Mouse (Mus musculus) kidney, adult 2 months (tissue): Measurements from ENCODE around the gene Spire2.

Experiments used
- CTCF ChIP-seq: fragments of 200-500 bp; conservative IDR thresholded peaks from 2 replicates; pipeline ENCODE4 v1.5.1; 2011; ENCODE audit warnings: low read depth, mild to moderate bottlenecking, control low read depth, low read length, moderate library complexity, mixed read lengths; ENCODE audit not compliant: insufficient read depth, insufficient read length
- POLR2A ChIP-seq: fragments of 200-500 bp; IDR thresholded peaks from one replicate; pipeline ENCODE4 v1.6.1; 2011; ENCODE audit warnings: low read depth, low read length, control low read depth

DNA sequence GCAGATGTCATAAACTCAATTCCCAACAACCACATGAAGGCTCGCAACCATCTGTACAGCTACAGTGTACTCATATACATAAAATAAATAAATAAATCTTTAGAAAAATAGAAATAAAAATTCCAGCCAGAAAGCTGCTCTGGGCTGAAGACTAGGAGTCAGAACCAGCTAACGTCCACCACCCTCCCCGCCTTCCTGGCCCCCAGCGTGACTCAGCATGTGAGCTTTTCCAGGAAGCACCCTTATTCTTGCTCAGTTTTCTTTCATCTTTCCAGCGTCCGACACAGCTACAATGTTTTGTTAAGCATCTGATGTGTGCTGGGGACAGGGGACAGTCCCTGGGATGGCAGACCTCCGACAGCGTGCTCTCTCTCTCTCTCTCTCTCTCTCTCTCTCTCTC lies 12.6 kb downstream of the Spire2 start:
- TF ChIP-seq CTCF (no peak), POLR2A (no peak)
